Mouse (Mus musculus) MEL (cell line): ENCODE results near the gene Rpl18a. TPM values are rescaled to one million over a fixed set of nuclear protein-coding genes. Genes with fewer than 3 reads are reported as not detected.

Experiments used
- DNase-seq: peaks from one replicate; pipeline ENCODE4 v3.0.0; 2011; ENCODE audit warnings: low read depth, low spot score
- H3K27ac ChIP-seq: 2 replicates; pipeline ENCODE4 v1.5.1; 2012; ENCODE audit warnings: low read depth, mild to moderate bottlenecking, control low read depth, low read length, moderate library complexity; ENCODE audit not compliant: control insufficient read depth
- H3K27me3 ChIP-seq, 2 experiments: fragments of 150-350 bp in 1 of 2; sonication (generic) in 1 of 2; 2 replicates each; pipeline ENCODE4 v1.6.1; 2012; ENCODE audit warnings: low read length in 2 of 2, mild to moderate bottlenecking in 2 of 2, improper control_type of control experiment in 1 of 2, moderate library complexity in 1 of 2; ENCODE audit not compliant: insufficient read depth in 2 of 2, control insufficient read depth in 1 of 2
- H3K36me3 ChIP-seq, 2 experiments: 2 replicates each; pipeline ENCODE4 v1.6.1; 2012 to 2014; ENCODE audit warnings: low read length in 2 of 2, improper control_type of control experiment in 1 of 2, inconsistent platforms in 1 of 2, mild to moderate bottlenecking in 1 of 2; ENCODE audit not compliant: insufficient read depth in 2 of 2, control insufficient read depth in 1 of 2
- H3K4me1 ChIP-seq, 2 experiments: fragments of 150-350 bp in 1 of 2; sonication (generic) in 1 of 2; 2 replicates each; pipeline ENCODE4 v1.6.1; 2012; ENCODE audit warnings: low read length in 2 of 2, improper control_type of control experiment in 1 of 2, mild to moderate bottlenecking in 1 of 2; ENCODE audit not compliant: insufficient read depth in 2 of 2, control insufficient read depth in 1 of 2
- H3K4me3 ChIP-seq, 2 experiments: fragments of 150-350 bp in 1 of 2; sonication (generic) in 1 of 2; 2 replicates each; pipeline ENCODE4 v1.5.1; 2012; ENCODE audit warnings: low read depth in 2 of 2, low read length in 2 of 2, mild to moderate bottlenecking in 2 of 2, moderate library complexity in 2 of 2, control low read depth in 1 of 2, improper control_type of control experiment in 1 of 2; ENCODE audit not compliant: control insufficient read depth in 1 of 2, insufficient read depth in 1 of 2
- H3K79me2 ChIP-seq: 2 replicates; pipeline ENCODE4 v1.6.1; 2012; ENCODE audit warnings: mild to moderate bottlenecking, low read length, moderate library complexity; ENCODE audit not compliant: control insufficient read depth, poor library complexity, insufficient read depth
- H3K9ac ChIP-seq: 2 replicates; pipeline ENCODE4 v1.6.1; 2012; ENCODE audit warnings: low read depth, mild to moderate bottlenecking, control low read depth, low read length, moderate library complexity; ENCODE audit not compliant: control insufficient read depth, poor library complexity, severe bottlenecking
- H3K9me3 ChIP-seq: fragments of 150-350 bp; sonication (generic); replicated peaks from 2 replicates; pipeline ENCODE4 v1.6.1; 2012; ENCODE audit warnings: mild to moderate bottlenecking, low read length, improper control_type of control experiment, moderate library complexity; ENCODE audit not compliant: insufficient read depth
- CHD2 ChIP-seq: IDR thresholded peaks from 2 replicates; pipeline ENCODE4 v1.6.1; 2011; ENCODE audit warnings: low read length, improper control_type of control experiment
- ETS1 ChIP-seq: IDR thresholded peaks from 2 replicates; pipeline ENCODE4 v1.6.1; 2012; ENCODE audit warnings: low read depth, mild to moderate bottlenecking, inconsistent platforms, low read length, improper control_type of control experiment, moderate library complexity
- HCFC1 ChIP-seq: IDR thresholded peaks from 2 replicates; pipeline ENCODE4 v1.6.1; 2012; ENCODE audit warnings: low read depth, mild to moderate bottlenecking, inconsistent platforms, low read length, improper control_type of control experiment, moderate library complexity
- MAZ ChIP-seq: IDR thresholded peaks from 2 replicates; pipeline ENCODE4 v1.6.1; 2012; ENCODE audit warnings: low read depth, mild to moderate bottlenecking, inconsistent platforms, low read length, improper control_type of control experiment
- MXI1 ChIP-seq: IDR thresholded peaks from 2 replicates; pipeline ENCODE4 v1.6.1; 2011; ENCODE audit warnings: mild to moderate bottlenecking, low read depth, low read length, improper control_type of control experiment
- MYC ChIP-seq: IDR thresholded peaks from 2 replicates; pipeline ENCODE4 v1.6.1; 2011; ENCODE audit warnings: low read depth, mild to moderate bottlenecking, low read length, improper control_type of control experiment, moderate library complexity
- NELFE ChIP-seq: IDR thresholded peaks from 2 replicates; pipeline ENCODE4 v1.6.1; 2011; ENCODE audit warnings: low read depth, low read length, improper control_type of control experiment
- POLR2A ChIP-seq, 2 experiments: IDR thresholded peaks; 2 replicates each; pipeline ENCODE4 v1.6.1; 2011 to 2012; ENCODE audit warnings: low read length in 2 of 2, mild to moderate bottlenecking in 2 of 2, control low read depth in 1 of 2, improper control_type of control experiment in 1 of 2, low read depth in 1 of 2, moderate library complexity in 1 of 2; ENCODE audit not compliant: control insufficient read depth in 1 of 2, insufficient read depth in 1 of 2, poor library complexity in 1 of 2
- POLR2AphosphoS5 ChIP-seq: IDR thresholded peaks from 2 replicates; pipeline ENCODE4 v1.6.1; 2012; ENCODE audit warnings: low read depth, borderline replicate concordance, mild to moderate bottlenecking, inconsistent platforms, low read length, moderate library complexity, mixed read lengths
- SIN3A ChIP-seq: IDR thresholded peaks from 2 replicates; pipeline ENCODE4 v1.6.1; 2012; ENCODE audit warnings: low read length, improper control_type of control experiment, inconsistent platforms
- TCF12 ChIP-seq: IDR thresholded peaks from 2 replicates; pipeline ENCODE4 v1.6.1; 2014; ENCODE audit warnings: low read depth, mild to moderate bottlenecking, inconsistent platforms, low read length, improper control_type of control experiment, moderate library complexity
- USF1 ChIP-seq: IDR thresholded peaks from 2 replicates; pipeline ENCODE4 v1.6.1; 2014; ENCODE audit warnings: low read depth, mild to moderate bottlenecking, inconsistent platforms, low read length, improper control_type of control experiment, moderate library complexity
- ZC3H11A ChIP-seq: IDR thresholded peaks from 2 replicates; pipeline ENCODE4 v1.6.1; 2012; ENCODE audit warnings: low read depth, mild to moderate bottlenecking, inconsistent platforms, low read length, improper control_type of control experiment
- polyA plus RNA-seq, 2 experiments: library from polyadenylated mRNA; stranded (reverse) in 1 of 2; unstranded in 1 of 2; fragments of >175 nt in 1 of 2; fragments of >200 nt in 1 of 2; gene quantifications; 2 replicates each; pipeline versions ENCODE4 v1.2.1 to v1.2.4; 2012; ENCODE audit warnings: low replicate concordance in 2 of 2, low read depth in 1 of 2; ENCODE audit not compliant: insufficient read length in 2 of 2, insufficient read depth in 1 of 2, missing spikeins in 1 of 2
- total RNA-seq: library from RNA; depleted of rRNA; stranded (reverse); fragments of 300-350 nt; gene quantifications from 2 replicates; pipeline ENCODE4 v1.2.3, GENCODE M21; 2012

Gene Rpl18a
- total and polyA plus RNA-seq, 3 experiments = 5,399 to 5,671 TPM; not detected in 1

DNA sequence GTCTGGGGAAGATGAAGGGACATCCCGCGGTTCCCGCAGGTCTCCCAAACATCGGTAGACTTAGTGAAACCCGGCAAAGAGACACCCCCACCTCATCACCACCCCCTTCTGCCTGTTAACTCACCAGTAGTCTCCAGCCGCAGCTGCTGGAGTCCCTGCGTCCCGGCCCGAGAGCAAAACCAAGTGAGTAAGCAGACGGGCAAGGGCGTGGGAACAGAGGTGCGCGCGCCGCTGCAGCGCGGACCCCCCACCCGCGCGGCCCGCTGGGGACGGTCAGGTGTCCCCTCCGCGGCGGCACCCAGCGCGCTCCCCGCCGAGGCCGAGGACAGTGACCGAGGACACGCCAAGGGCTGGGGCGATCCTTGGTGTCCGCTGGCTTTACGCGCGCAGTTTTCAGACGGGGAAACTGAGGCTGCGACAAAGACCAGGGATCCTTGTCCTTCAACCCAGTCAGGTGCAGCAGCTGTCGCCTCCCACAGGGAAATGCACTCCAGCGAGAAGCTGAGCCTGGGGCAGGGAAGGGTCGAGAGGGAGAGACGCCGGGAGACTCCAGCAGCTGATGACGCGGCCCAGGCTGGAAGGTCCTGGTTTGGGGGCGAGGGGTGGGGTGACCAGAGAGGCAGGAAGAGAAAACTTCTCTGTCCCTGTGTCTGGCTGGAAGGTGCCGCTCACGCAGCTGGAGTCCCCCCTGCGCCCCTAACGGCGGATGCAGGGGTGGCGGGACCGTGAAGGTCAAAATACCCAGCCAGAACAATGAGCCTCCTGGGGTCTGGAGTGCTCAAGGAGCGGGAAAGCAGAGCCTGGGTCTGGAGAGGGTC lies 34.2 kb downstream of the Rpl18a start, which contains the start of gene Kcnn1:
Gene Kcnn1, minus strand, starts transcription at position 435 of the 818 bp plus-strand sequence.
- no peaks in the 10 kb centered on the region; the same call in 1 of the 2 replicates for H3K79me2 ChIP-seq
- peak within 1 kb of the TSS; percentile 55 to 57 for H3K4me3 ChIP-seq
- no peak for DNase-seq
- H3K9ac ChIP-seq = peak within 1 kb of the TSS; percentile 69
- H3K27me3 ChIP-seq = no peaks in the 10 kb centered on the region
- TF ChIP-seq CHD2 (no peak), TCF12 (no peak), SIN3A (no peak), NELFE (no peak), ZC3H11A (no peak), POLR2AphosphoS5 (no peak), USF1 (no peak)
- H3K4me1 ChIP-seq = peaks cover 0 to 5% of the 10 kb centered on the region in 2 experiments; a peak in 1 of 4 replicates
- no peaks in the 10 kb centered on the region for H3K9me3 ChIP-seq
- H3K27ac ChIP-seq = peak within 1 kb of the TSS; percentile 18; the same call in 1 of the 2 replicates
- H3K36me3 ChIP-seq = peaks cover 0 to 2% of the 10 kb centered on the region in 2 experiments; a peak in 1 of 4 replicates

- H3K79me2 ChIP-seq = no peaks in the 10 kb centered on the region; the same call in 1 of the 2 replicates
- no peaks in the 10 kb centered on the region; a peak in 1 of 4 replicates for H3K36me3 ChIP-seq
- no peaks in the 10 kb centered on the region for H3K9me3 ChIP-seq
- TF ChIP-seq MAZ = no peak
- TF ChIP-seq ZC3H11A = no peak
- TF ChIP-seq HCFC1 = no peak
- peak; percentile 61 for TF ChIP-seq USF1
- no peak overlapping the region for H3K4me3 ChIP-seq
- H3K27ac ChIP-seq = no peak overlapping the region
- peaks cover 0 to 14% of the 10 kb centered on the region in 2 experiments; a peak in 2 of 4 replicates for H3K4me1 ChIP-seq
- no peaks in the 10 kb centered on the region for H3K27me3 ChIP-seq
- no peak overlapping the region for H3K9ac ChIP-seq
- no peak for DNase-seq
Observed at GRCm38 (mm10) chr8:70857516-70857915, 39.7 kb downstream of the Rpl18a start.

DNA sequence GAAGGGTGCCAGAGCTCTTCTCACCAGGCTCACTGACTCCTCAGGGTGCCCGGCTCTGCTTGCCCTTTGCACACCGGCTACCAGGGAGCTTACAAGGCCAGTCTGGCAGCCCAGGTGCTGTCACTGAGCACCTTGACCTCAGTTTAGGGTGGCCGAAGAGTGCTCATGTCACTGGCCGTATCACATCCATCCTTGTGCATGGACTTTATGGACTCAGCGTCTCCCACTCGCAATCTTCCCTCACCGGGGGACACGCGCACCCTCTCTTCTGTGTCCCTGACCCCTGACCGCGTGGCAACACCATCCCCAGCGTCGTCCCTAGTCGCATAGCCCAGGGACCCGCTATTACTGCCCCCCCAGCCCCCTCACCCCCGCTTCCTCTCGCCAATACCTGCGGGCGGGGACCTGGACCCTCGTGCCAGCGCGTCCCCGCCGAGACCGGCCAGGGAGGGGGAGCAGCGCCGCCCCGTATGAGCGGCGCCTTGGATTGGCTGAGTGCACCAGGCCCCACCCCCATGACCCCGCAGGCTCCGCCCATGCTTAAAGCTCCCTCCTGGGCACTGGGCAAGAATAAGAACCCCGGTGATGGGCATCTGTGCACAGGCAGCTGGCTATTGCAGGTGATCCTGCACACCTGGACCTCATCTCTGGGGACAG lies 40.5 kb downstream of the Rpl18a start:
- Histone ChIP-seq H3K9ac (peak overlapping the region; percentile 57), H3K9me3 (no peaks in the 10 kb centered on the region), H3K4me1 (peaks cover 0 to 16% of the 10 kb centered on the region in 2 experiments; a peak in 3 of 4 replicates), H3K79me2 (no peaks in the 10 kb centered on the region; the same call in 1 of the 2 replicates), H3K27ac (no peak overlapping the region), H3K27me3 (no peaks in the 10 kb centered on the region), H3K36me3 (no peaks in the 10 kb centered on the region; a peak in 1 of 4 replicates), H3K4me3 (peak overlapping the region; percentile 67 to 95)
- peak; percentile 78 for DNase-seq
- TF ChIP-seq MYC (no peak), HCFC1 (peak; percentile 27; the same call in 1 of the 2 replicates), MXI1 (peak; percentile 52), SIN3A (0 out of 2 replicates have a peak, but pooled peaks have one; percentile 16), MAZ (peak; percentile 69; the same call in 1 of the 2 replicates), POLR2A (IDR thresholded peaks at IDR 0.05; ENCODE audit: control insufficient read depth in 1 of 2, insufficient read depth in 1 of 2, low read depth in 1 of 2, low read length in 2 of 2, poor library complexity in 1 of 2) (peak; percentile 45 to 56; a peak in 1 of 4 replicates), USF1 (0 out of 2 replicates have a peak, but pooled peaks have one; percentile 14), ETS1 (no peak), NELFE (peak; percentile 36; the same call in 1 of the 2 replicates)
